Mouse (Mus musculus): ENCODE measurements around the gene Mnat1.

DNA sequence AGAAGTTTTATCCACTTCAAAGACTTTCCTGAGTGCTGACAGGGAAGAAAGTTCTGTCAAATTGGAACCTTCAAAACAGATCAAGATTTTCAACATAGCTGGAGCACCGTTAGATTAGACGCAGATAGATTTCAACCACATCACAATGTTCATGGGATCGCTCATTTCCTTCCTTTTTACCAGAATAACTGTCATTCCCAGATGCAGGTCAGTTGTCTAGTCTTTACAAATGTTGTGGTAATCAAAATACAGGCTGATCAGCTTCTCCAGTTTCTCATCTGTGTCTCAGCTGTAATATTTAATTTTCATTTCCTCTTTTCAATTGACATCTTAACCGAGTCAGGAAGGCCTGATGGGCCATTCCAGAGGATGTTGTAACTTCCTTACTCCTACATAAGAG is 39.7 kb upstream of the Mnat1 start:
- TF ChIP-seq CTCF (IDR thresholded peaks at IDR 0.05; ENCODE audit: low read depth) (no peak), EP300 (IDR thresholded peaks at IDR 0.05; ENCODE audit: low read depth) (no peak)
